Mouse (Mus musculus): Measurements from ENCODE around the gene Tgif1.

DNA sequence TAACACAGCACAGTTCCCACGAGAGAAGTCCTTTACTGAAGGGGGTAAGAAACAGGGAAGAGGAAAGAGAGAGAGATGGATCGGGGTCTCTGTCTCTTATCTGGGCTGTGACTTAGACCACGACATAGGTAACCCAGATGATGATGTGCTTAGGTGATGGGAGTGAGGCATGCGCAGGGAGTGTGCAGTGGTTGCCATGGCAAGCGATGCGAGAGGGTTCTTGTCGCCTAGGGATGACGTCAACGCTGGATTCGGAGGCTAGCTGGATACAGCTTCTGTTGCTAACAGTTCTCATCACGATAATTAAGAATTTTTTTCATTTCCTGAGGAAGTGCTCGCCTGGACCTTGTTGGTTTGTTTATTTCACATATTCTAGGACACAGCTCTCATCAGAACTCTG is 27.1 kb downstream of the Tgif1 start:
- TF ChIP-seq POLR2AphosphoS2 (IDR thresholded peaks at IDR 0.05; ENCODE audit: insufficient read length, low read depth) = no peak
- TF ChIP-seq POLR2A (IDR thresholded peaks at IDR 0.05; ENCODE audit: insufficient read length, low read depth) = no peak
- TF ChIP-seq USF1 (IDR thresholded peaks at IDR 0.05; ENCODE audit: low read depth) = no peak
- no peak for TF ChIP-seq SRF (IDR thresholded peaks at IDR 0.05; ENCODE audit: control insufficient read depth, insufficient read length, low read depth)
- TF ChIP-seq TCF3 (IDR thresholded peaks at IDR 0.05; ENCODE audit: insufficient read length, low read depth) = no peak
- no peak for TF ChIP-seq E2F4 (IDR thresholded peaks at IDR 0.05; ENCODE audit: insufficient read depth)
- TF ChIP-seq MYOD1 (IDR thresholded peaks at IDR 0.05; ENCODE audit: control insufficient read depth in 1 of 3, insufficient read length in 2 of 3, low read depth in 2 of 3) = no peak
- TF ChIP-seq TCF12 (IDR thresholded peaks at IDR 0.05; ENCODE audit: insufficient read depth, poor library complexity, severe bottlenecking) = no peak
